15 mouse cellular contexts compared by ENCODE assay signal in genomic region chr11:75337246-75337645, GRCm38 (mm10). TPM values are rescaled to one million over a fixed set of nuclear protein-coding genes. Genes with fewer than 3 reads are reported as not detected.
DNase-seq lines count a peak whose midpoint lies in the region; ATAC-seq and TF ChIP-seq lines count a peak whose summit lies in the region.
"Had no signal": no experiment of that assay in that cellular context is flagged by ENCODE, and none has a peak within 500 bp of the region (broad histone marks: within the 10 kb centered on the region; RNA-seq: fewer than 3 reads in every experiment).

No protein-coding gene starts in this region.

- ATAC-seq in lung, postnatal 0 days, result peak; percentile 43; the same call in 1 of the 2 replicates
- peak; percentile 33 for ATAC-seq in inflammation-experienced regulatory T-cells, adult 6 months
- peak; percentile 76; the same call in 1 of the 2 replicates for ATAC-seq in monocyte, adult 5-6 weeks (replicated peaks; ENCODE audit: insufficient number of reproducible peaks, low FRiP score, low TSS enrichment, poor library complexity, severe bottlenecking)
- ATAC-seq: hindbrain, embryonic 16.5 days; Patski had no signal

- no peak for TF ChIP-seq EP300 in lung, postnatal 0 days (IDR thresholded peaks at IDR 0.05)

- no peak overlapping the region for H3K27ac ChIP-seq in lung, postnatal 0 days (ENCODE audit: low read length)
- H3K27ac ChIP-seq: lung, embryonic 15.5 days had no signal

- H3K36me3 ChIP-seq in lung, postnatal 0 days (ENCODE audit: insufficient read depth, low read length), result no peaks in the 10 kb centered on the region

- DNase-seq in lung, postnatal 0 days (ENCODE audit: low spot score), result no peak
- no peak for DNase-seq in lung, adult 2 months
- DNase-seq in CD4-positive, CD25-positive, alpha-beta regulatory T cell, adult 2 months (ENCODE audit: low read depth, low spot score), result peak; percentile 62
- DNase-seq in adrenal gland, adult (ENCODE audit: inconsistent age in 2 of 2, low spot score in 1 of 2), result no peak
- no peak for DNase-seq in right cerebral cortex, postnatal 4 days
- DNase-seq in urinary bladder, postnatal 4 days (ENCODE audit: low spot score in 2 of 2), result no peak
- DNase-seq: adrenal gland, postnatal 14 days; heart, postnatal 14 days; kidney, adult 9 months; midbrain, embryonic 14.5 days had no signal

- peak; percentile 33 for TF ChIP-seq CTCF in lung, postnatal 0 days (IDR thresholded peaks at IDR 0.05)
- TF ChIP-seq CTCF in lung, adult 2 months (IDR thresholded peaks at IDR 0.05; ENCODE audit: insufficient read depth, low read length), result no peak

- no peaks in the 10 kb centered on the region for H3K27me3 ChIP-seq in lung, postnatal 0 days (replicated peaks; ENCODE audit: insufficient read depth, low read length)
- H3K27me3 ChIP-seq: lung, embryonic 15.5 days; Patski had no signal

- WGBS in lung, postnatal 0 days, result 79% methylated on average over 7 of the region's 7 CpGs
- WGBS in lung, adult 2 months, result 72% methylated on average over 7 of the region's 7 CpGs

- H3K4me3 ChIP-seq in lung, postnatal 0 days (ENCODE audit: low read depth, low read length), result no peak overlapping the region
- H3K4me3 ChIP-seq in lung, adult 2 months (replicated peaks; ENCODE audit: extremely low read depth, low read depth, low read length), result no peak overlapping the region
- H3K4me3 ChIP-seq: lung, embryonic 15.5 days had no signal

- no peak for TF ChIP-seq POLR2A in lung, adult 2 months (IDR thresholded peaks at IDR 0.05; ENCODE audit: borderline replicate concordance, extremely low read depth, low read depth, low read length)

- no peak overlapping the region for H3K4me2 ChIP-seq in lung, postnatal 0 days (replicated peaks; ENCODE audit: low read depth, low read length)
- H3K4me2 ChIP-seq: lung, embryonic 15.5 days had no signal

- H3K4me1 ChIP-seq in lung, postnatal 0 days (ENCODE audit: insufficient read depth, low read depth, low read length), result no peaks in the 10 kb centered on the region
- peaks cover 6% of the 10 kb centered on the region for H3K4me1 ChIP-seq in lung, adult 2 months (ENCODE audit: control insufficient read depth, insufficient read depth, low read length)

- no peaks in the 10 kb centered on the region for H3K9me3 ChIP-seq in lung, postnatal 0 days (ENCODE audit: low read length)
- H3K9me3 ChIP-seq: lung, embryonic 15.5 days had no signal

- H3K9ac ChIP-seq in lung, postnatal 0 days (replicated peaks; ENCODE audit: low read depth), result no peak overlapping the region
- H3K9ac ChIP-seq: lung, embryonic 15.5 days had no signal

RNA-seq across cellular contexts. Expression of gene Rpa1, which starts 10.9 kb away (rescaled TPM):
- 44.7 and 52.3 TPM in 2 replicates for polyA plus RNA-seq in lung, postnatal 0 days (2015; fragmentation: Nextera tagmentation; extraction: Ambion mirVana)
- polyA plus RNA-seq in lung, adult 2 months (2012; rRNA removed), result 15.9 and 17.1 TPM in 2 replicates
- polyA plus RNA-seq in inflammation-experienced regulatory T-cells, adult 6 months (2017; shearing (Covaris generic)), result 100 to 1,000 TPM; 199 to 296 (median 217) TPM
- 80.4 to 103 TPM (median 85.0 TPM) in 3 replicates for total RNA-seq in monocyte, adult 5-6 weeks (2017)

RNA-seq across cellular contexts. Expression of gene Smyd4, which starts 11.0 kb away (rescaled TPM):
- 6.4 and 6.6 TPM in 2 replicates for polyA plus RNA-seq in lung, postnatal 0 days (2015; fragmentation: Nextera tagmentation; extraction: Ambion mirVana)
- 3.6 and 5.2 TPM in 2 replicates for polyA plus RNA-seq in lung, adult 2 months (2012; rRNA removed)
- polyA plus RNA-seq in inflammation-experienced regulatory T-cells, adult 6 months (2017; shearing (Covaris generic)), result 10 to 100 TPM; 10.8 to 25.4 (median 23.2) TPM
- total RNA-seq in monocyte, adult 5-6 weeks (2017), result 11.4 to 20.4 TPM (median 12.6 TPM) in 3 replicates
